Mouse (Mus musculus): Measurements from ENCODE around the gene Dctn3.

GRCm38 (mm10) chr4:41708192-41708745, 14.7 kb downstream of the Dctn3 start:
- peak; percentile 75 for TF ChIP-seq CTCF (conservative IDR thresholded peaks at IDR 0.05; ENCODE audit: low read length)
- TF ChIP-seq POU5F1 (IDR thresholded peaks at IDR 0.05; ENCODE audit: borderline replicate concordance, low read length) = no peak

Measured in E14TG2a.4 (cell line).